ENCODE assay signal across 9 mouse cellular contexts in the genomic region with DNA sequence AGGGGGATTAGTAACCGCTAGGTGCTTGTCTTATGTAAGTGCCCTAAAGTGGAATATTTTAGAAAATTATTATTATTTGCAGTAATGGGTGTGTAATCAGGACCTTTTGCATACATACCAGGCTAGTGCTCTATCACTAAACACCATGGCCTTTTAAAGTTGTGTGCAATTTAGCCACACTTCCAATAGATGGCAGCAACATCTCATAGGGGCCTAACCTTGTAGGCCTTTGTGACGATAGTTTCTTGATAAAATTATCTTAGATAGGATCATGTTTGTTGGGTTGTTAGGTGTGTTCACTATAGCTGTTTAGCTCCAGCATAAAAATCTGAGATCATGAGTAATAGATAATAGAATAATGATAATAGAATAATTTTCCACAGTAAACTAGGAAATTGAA. TPM values are rescaled to one million over a fixed set of nuclear protein-coding genes. Genes with fewer than 3 reads are reported as not detected.
DNase-seq lines count a peak whose midpoint lies in the region; ATAC-seq and TF ChIP-seq lines count a peak whose summit lies in the region.
"Had no signal": no experiment of that assay in that cellular context is flagged by ENCODE, and none has a peak within 500 bp of the region (broad histone marks: within the 10 kb centered on the region; RNA-seq: fewer than 3 reads in every experiment).

No protein-coding gene starts in this region.

- ATAC-seq in forebrain, embryonic 12.5 days (ENCODE audit: low FRiP score): peak; percentile 30; the same call in 1 of the 2 replicates
- ATAC-seq in forebrain, embryonic 11.5 days (replicated peaks; ENCODE audit: low FRiP score): no peak
- peak; percentile 37; the same call in 1 of the 2 replicates for ATAC-seq in midbrain, embryonic 13.5 days
- ATAC-seq in midbrain, embryonic 15.5 days (replicated peaks): no peak
- ATAC-seq in lung, postnatal 0 days: no peak

- no peaks in the 10 kb centered on the region for H3K9me3 ChIP-seq in forebrain, embryonic 12.5 days
- no peaks in the 10 kb centered on the region for H3K9me3 ChIP-seq in forebrain, embryonic 11.5 days (ENCODE audit: control insufficient read depth, low read length)
- no peaks in the 10 kb centered on the region for H3K9me3 ChIP-seq in midbrain, embryonic 13.5 days
- H3K9me3 ChIP-seq in midbrain, embryonic 15.5 days: no peaks in the 10 kb centered on the region
- no peaks in the 10 kb centered on the region for H3K9me3 ChIP-seq in lung, postnatal 0 days (ENCODE audit: low read length)
- H3K9me3 ChIP-seq: lung, embryonic 15.5 days had no signal

- TF ChIP-seq EP300 in lung, postnatal 0 days (IDR thresholded peaks at IDR 0.05): no peak

- H3K4me3 ChIP-seq in forebrain, embryonic 12.5 days (replicated peaks): no peak overlapping the region
- no peak overlapping the region for H3K4me3 ChIP-seq in forebrain, embryonic 11.5 days (ENCODE audit: low read depth, low read length)
- H3K4me3 ChIP-seq in midbrain, embryonic 13.5 days (replicated peaks): no peak overlapping the region
- H3K4me3 ChIP-seq in midbrain, embryonic 15.5 days: no peak overlapping the region
- H3K4me3 ChIP-seq in lung, postnatal 0 days (ENCODE audit: low read depth, low read length): no peak overlapping the region
- H3K4me3 ChIP-seq: lung, embryonic 15.5 days had no signal

- no peak overlapping the region for H3K4me2 ChIP-seq in forebrain, embryonic 12.5 days
- no peak overlapping the region for H3K4me2 ChIP-seq in forebrain, embryonic 11.5 days (ENCODE audit: low read depth, low read length, severe bottlenecking)
- no peak overlapping the region for H3K4me2 ChIP-seq in midbrain, embryonic 13.5 days (replicated peaks)
- H3K4me2 ChIP-seq in midbrain, embryonic 15.5 days: no peak overlapping the region
- H3K4me2 ChIP-seq in lung, postnatal 0 days (replicated peaks; ENCODE audit: low read depth, low read length): no peak overlapping the region
- H3K4me2 ChIP-seq: lung, embryonic 15.5 days had no signal

- H3K36me3 ChIP-seq in forebrain, embryonic 12.5 days (replicated peaks): no peaks in the 10 kb centered on the region
- no peaks in the 10 kb centered on the region for H3K36me3 ChIP-seq in forebrain, embryonic 11.5 days (ENCODE audit: control insufficient read depth, insufficient read depth, low read length)
- H3K36me3 ChIP-seq in midbrain, embryonic 13.5 days: no peaks in the 10 kb centered on the region
- H3K36me3 ChIP-seq in midbrain, embryonic 15.5 days (replicated peaks): no peaks in the 10 kb centered on the region
- no peaks in the 10 kb centered on the region for H3K36me3 ChIP-seq in lung, postnatal 0 days (ENCODE audit: insufficient read depth, low read length)
- H3K36me3 ChIP-seq: lung, embryonic 15.5 days had no signal

- no peaks in the 10 kb centered on the region for H3K4me1 ChIP-seq in forebrain, embryonic 12.5 days
- no peaks in the 10 kb centered on the region for H3K4me1 ChIP-seq in forebrain, embryonic 11.5 days (replicated peaks; ENCODE audit: control insufficient read depth, insufficient read depth, low read length)
- H3K4me1 ChIP-seq in midbrain, embryonic 13.5 days (replicated peaks): no peaks in the 10 kb centered on the region
- H3K4me1 ChIP-seq in midbrain, embryonic 15.5 days: no peaks in the 10 kb centered on the region
- H3K4me1 ChIP-seq in lung, postnatal 0 days (ENCODE audit: insufficient read depth, low read depth, low read length): no peaks in the 10 kb centered on the region
- H3K4me1 ChIP-seq: lung, embryonic 15.5 days had no signal

- no peak for DNase-seq in forebrain, embryonic 11.5 days (ENCODE audit: low spot score)
- peak; percentile 2 for DNase-seq in fibroblast of lung, adult 2 months (ENCODE audit: low read depth)
- peak; percentile 58 for DNase-seq in lung, postnatal 0 days (ENCODE audit: low spot score)
- no peak for DNase-seq in spleen, postnatal 36 days (ENCODE audit: low spot score in 2 of 2)
- DNase-seq in gastrocnemius, postnatal 36 days: no peak

- H3K27me3 ChIP-seq in forebrain, embryonic 12.5 days: no peaks in the 10 kb centered on the region
- no peaks in the 10 kb centered on the region for H3K27me3 ChIP-seq in forebrain, embryonic 11.5 days (ENCODE audit: control insufficient read depth, insufficient read depth, low read length)
- H3K27me3 ChIP-seq in midbrain, embryonic 13.5 days: no peaks in the 10 kb centered on the region
- H3K27me3 ChIP-seq in midbrain, embryonic 15.5 days (replicated peaks): no peaks in the 10 kb centered on the region
- no peaks in the 10 kb centered on the region for H3K27me3 ChIP-seq in lung, postnatal 0 days (replicated peaks; ENCODE audit: insufficient read depth, low read length)
- H3K27me3 ChIP-seq: lung, embryonic 15.5 days had no signal

- H3K9ac ChIP-seq in forebrain, embryonic 12.5 days: no peak overlapping the region
- no peak overlapping the region for H3K9ac ChIP-seq in forebrain, embryonic 11.5 days (ENCODE audit: low read length)
- no peak overlapping the region for H3K9ac ChIP-seq in midbrain, embryonic 13.5 days (replicated peaks)
- no peak overlapping the region for H3K9ac ChIP-seq in midbrain, embryonic 15.5 days
- H3K9ac ChIP-seq in lung, postnatal 0 days (replicated peaks; ENCODE audit: low read depth): no peak overlapping the region
- H3K9ac ChIP-seq: lung, embryonic 15.5 days had no signal

- WGBS in forebrain, embryonic 12.5 days: 37% methylated on average over 2 of the region's 2 CpGs
- WGBS in forebrain, embryonic 11.5 days: 27% methylated on average over 2 of the region's 2 CpGs
- 33% methylated on average over 2 of the region's 2 CpGs for WGBS in midbrain, embryonic 13.5 days
- 34% methylated on average over 2 of the region's 2 CpGs for WGBS in midbrain, embryonic 15.5 days
- 20% methylated on average over 2 of the region's 2 CpGs for WGBS in lung, postnatal 0 days

- TF ChIP-seq CTCF in lung, postnatal 0 days (IDR thresholded peaks at IDR 0.05): peak; percentile 66

- intact Hi-C loops in gastrocnemius, postnatal 36 days (cut with DNase I): loop anchor here (10.0 kb wide), 1 partner anchor 301 kb away; no protein-coding TSS in a partner anchor

- H3K27ac ChIP-seq in forebrain, embryonic 12.5 days: no peak overlapping the region
- H3K27ac ChIP-seq in forebrain, embryonic 11.5 days (ENCODE audit: low read depth, low read length): no peak overlapping the region
- H3K27ac ChIP-seq in midbrain, embryonic 13.5 days: no peak overlapping the region
- H3K27ac ChIP-seq in midbrain, embryonic 15.5 days: no peak overlapping the region
- no peak overlapping the region for H3K27ac ChIP-seq in lung, postnatal 0 days (ENCODE audit: low read length)
- H3K27ac ChIP-seq: lung, embryonic 15.5 days had no signal

RNA-seq across cellular contexts. Expression of gene Olfr76, which starts 11.3 kb away (rescaled TPM):
- not detected in 2 replicates for polyA plus RNA-seq in forebrain, embryonic 12.5 days (2016; fragmentation: Nextera tagmentation; extraction: Ambion mirVana)
- polyA plus RNA-seq in forebrain, embryonic 11.5 days (2014; fragmentation: Nextera tagmentation; extraction: Ambion mirVana): not detected in 2 replicates
- polyA plus RNA-seq in midbrain, embryonic 13.5 days (2015; fragmentation: Nextera tagmentation; extraction: Ambion mirVana): not detected in 2 replicates
- polyA plus RNA-seq in midbrain, embryonic 15.5 days (2015; fragmentation: Nextera tagmentation; extraction: Ambion mirVana): not detected in 2 replicates
- not detected in 2 replicates for polyA plus RNA-seq in lung, postnatal 0 days (2015; fragmentation: Nextera tagmentation; extraction: Ambion mirVana)
- not detected for total RNA-seq in gastrocnemius, postnatal 36 days (2021)
- polyA plus RNA-seq: lung, embryonic 15.5 days had no signal

RNA-seq across cellular contexts. Expression of gene Olfr1428, which starts 18.6 kb away (rescaled TPM):
- polyA plus RNA-seq in forebrain, embryonic 12.5 days (2016; fragmentation: Nextera tagmentation; extraction: Ambion mirVana): not detected in 2 replicates
- polyA plus RNA-seq in forebrain, embryonic 11.5 days (2014; fragmentation: Nextera tagmentation; extraction: Ambion mirVana): not detected in 2 replicates
- not detected in 2 replicates for polyA plus RNA-seq in midbrain, embryonic 13.5 days (2015; fragmentation: Nextera tagmentation; extraction: Ambion mirVana)
- not detected in 2 replicates for polyA plus RNA-seq in midbrain, embryonic 15.5 days (2015; fragmentation: Nextera tagmentation; extraction: Ambion mirVana)
- polyA plus RNA-seq in lung, postnatal 0 days (2015; fragmentation: Nextera tagmentation; extraction: Ambion mirVana): not detected in 2 replicates
- not detected for total RNA-seq in gastrocnemius, postnatal 36 days (2021)
- polyA plus RNA-seq: lung, embryonic 15.5 days had no signal

RNA-seq across cellular contexts. Expression of gene Olfr1427, which starts 31.2 kb away (rescaled TPM):
- polyA plus RNA-seq in forebrain, embryonic 12.5 days (2016; fragmentation: Nextera tagmentation; extraction: Ambion mirVana): not detected in 2 replicates
- not detected in 2 replicates for polyA plus RNA-seq in forebrain, embryonic 11.5 days (2014; fragmentation: Nextera tagmentation; extraction: Ambion mirVana)
- polyA plus RNA-seq in midbrain, embryonic 13.5 days (2015; fragmentation: Nextera tagmentation; extraction: Ambion mirVana): not detected in 2 replicates
- not detected in 2 replicates for polyA plus RNA-seq in midbrain, embryonic 15.5 days (2015; fragmentation: Nextera tagmentation; extraction: Ambion mirVana)
- polyA plus RNA-seq in lung, postnatal 0 days (2015; fragmentation: Nextera tagmentation; extraction: Ambion mirVana): not detected in 2 replicates
- total RNA-seq in gastrocnemius, postnatal 36 days (2021): not detected
- polyA plus RNA-seq: lung, embryonic 15.5 days had no signal

RNA-seq across cellular contexts. Expression of gene Olfr1555-ps1, which starts 35.6 kb away (rescaled TPM):
- not detected in 2 replicates for polyA plus RNA-seq in forebrain, embryonic 12.5 days (2016; fragmentation: Nextera tagmentation; extraction: Ambion mirVana)
- not detected in 2 replicates for polyA plus RNA-seq in forebrain, embryonic 11.5 days (2014; fragmentation: Nextera tagmentation; extraction: Ambion mirVana)
- not detected in 2 replicates for polyA plus RNA-seq in midbrain, embryonic 13.5 days (2015; fragmentation: Nextera tagmentation; extraction: Ambion mirVana)
- polyA plus RNA-seq in midbrain, embryonic 15.5 days (2015; fragmentation: Nextera tagmentation; extraction: Ambion mirVana): not detected in 2 replicates
- not detected in 2 replicates for polyA plus RNA-seq in lung, postnatal 0 days (2015; fragmentation: Nextera tagmentation; extraction: Ambion mirVana)
- total RNA-seq in gastrocnemius, postnatal 36 days (2021): not detected
- polyA plus RNA-seq: lung, embryonic 15.5 days had no signal

RNA-seq across cellular contexts. Expression of gene Olfr1426, which starts 42.5 kb away (rescaled TPM):
- not detected in 2 replicates for polyA plus RNA-seq in forebrain, embryonic 12.5 days (2016; fragmentation: Nextera tagmentation; extraction: Ambion mirVana)
- not detected in 2 replicates for polyA plus RNA-seq in forebrain, embryonic 11.5 days (2014; fragmentation: Nextera tagmentation; extraction: Ambion mirVana)
- polyA plus RNA-seq in midbrain, embryonic 13.5 days (2015; fragmentation: Nextera tagmentation; extraction: Ambion mirVana): not detected in 2 replicates
- polyA plus RNA-seq in midbrain, embryonic 15.5 days (2015; fragmentation: Nextera tagmentation; extraction: Ambion mirVana): not detected in 2 replicates
- not detected in 2 replicates for polyA plus RNA-seq in lung, postnatal 0 days (2015; fragmentation: Nextera tagmentation; extraction: Ambion mirVana)
- not detected for total RNA-seq in gastrocnemius, postnatal 36 days (2021)
- polyA plus RNA-seq: lung, embryonic 15.5 days had no signal

Comparison
In these comparisons a context has a peak if more than half of its experiments do, and no peak if none do; other contexts are left out.
1. ATAC-seq: peak in forebrain, embryonic 12.5 days (single experiment) and midbrain, embryonic 13.5 days (single experiment); none in forebrain, embryonic 11.5 days (single experiment), midbrain, embryonic 15.5 days (single experiment) and lung, postnatal 0 days (single experiment).
2. DNase-seq: peak in fibroblast of lung, adult 2 months (single experiment) and lung, postnatal 0 days (single experiment); none in forebrain, embryonic 11.5 days (single experiment), spleen, postnatal 36 days (0 of 2) and gastrocnemius, postnatal 36 days (0 of 2).